Mouse (Mus musculus): ENCODE results near the gene Cfap57. TPM values are rescaled to one million over a fixed set of nuclear protein-coding genes. Genes with fewer than 3 reads are reported as not detected.

Gene Cfap57
- polyA plus RNA-seq, 1 experiment from 2014 or later: 2.0 TPM

- Histone ChIP-seq H3K27me3 (no peaks in the 10 kb centered on the region), H3K4me2 (no peak overlapping the region), H3K9me3 (no peaks in the 10 kb centered on the region), H3K27ac (replicated peaks) (no peak overlapping the region), H3K36me3 (no peaks in the 10 kb centered on the region), H3K4me1 (replicated peaks) (no peaks in the 10 kb centered on the region), H3K9ac (no peak overlapping the region), H3K4me3 (no peak overlapping the region)
- WGBS: 39% methylated on average over 3 of the region's 4 CpGs
- no peak for ATAC-seq (ENCODE audit: low FRiP score, low read depth)
These were observed 87.4 kb downstream of the Cfap57 start for GRCm38 (mm10) chr4:118533156-118533555.

- H3K9ac ChIP-seq: no peak overlapping the region
- ATAC-seq (ENCODE audit: low FRiP score, low read depth): no peak
- no peaks in the 10 kb centered on the region for H3K36me3 ChIP-seq
- WGBS: 83% methylated on average over 5 of the region's 5 CpGs
- H3K27me3 ChIP-seq: no peaks in the 10 kb centered on the region
- H3K9me3 ChIP-seq: no peaks in the 10 kb centered on the region
- no peaks in the 10 kb centered on the region for H3K4me1 ChIP-seq (replicated peaks)
- no peak overlapping the region for H3K4me2 ChIP-seq
- no peak overlapping the region for H3K27ac ChIP-seq (replicated peaks)
- no peak overlapping the region for H3K4me3 ChIP-seq
These were observed 87.9 kb downstream of the Cfap57 start for GRCm38 (mm10) chr4:118532663-118533062.

- Histone ChIP-seq H3K4me2 (no peak overlapping the region), H3K36me3 (no peaks in the 10 kb centered on the region), H3K9me3 (no peaks in the 10 kb centered on the region), H3K27me3 (no peaks in the 10 kb centered on the region), H3K4me3 (no peak overlapping the region), H3K27ac (replicated peaks) (no peak overlapping the region), H3K9ac (no peak overlapping the region), H3K4me1 (replicated peaks) (no peaks in the 10 kb centered on the region)
- ATAC-seq (ENCODE audit: low FRiP score, low read depth): no peak
- WGBS: 85% methylated on average over 6 of the region's 6 CpGs
These were observed 92.9 kb downstream of the Cfap57 start for GRCm38 (mm10) chr4:118527720-118528119.

- no peak overlapping the region for H3K4me2 ChIP-seq
- no peak overlapping the region for H3K4me3 ChIP-seq
- ATAC-seq (ENCODE audit: low FRiP score, low read depth): no peak
- H3K4me1 ChIP-seq (replicated peaks): no peaks in the 10 kb centered on the region
- no peak overlapping the region for H3K9ac ChIP-seq
- H3K36me3 ChIP-seq: no peaks in the 10 kb centered on the region
- H3K27me3 ChIP-seq: no peaks in the 10 kb centered on the region
- 49% methylated on average over 5 of the region's 5 CpGs for WGBS
- H3K9me3 ChIP-seq: no peaks in the 10 kb centered on the region
- no peak overlapping the region for H3K27ac ChIP-seq (replicated peaks)
These were observed 93.3 kb downstream of the Cfap57 start for GRCm38 (mm10) chr4:118527335-118527681.

GRCm38 (mm10) chr4:118526408-118527334 is 93.9 kb downstream of the Cfap57 start, which contains the start of gene 2610528J11Rik:
2610528J11Rik (plus strand) TSS chr4:118526999.
- Histone ChIP-seq H3K9me3 (no peaks in the 10 kb centered on the region), H3K36me3 (no peaks in the 10 kb centered on the region), H3K4me3 (no peak within 1 kb of the TSS), H3K4me2 (no peak within 1 kb of the TSS), H3K4me1 (replicated peaks) (no peaks in the 10 kb centered on the region), H3K27ac (replicated peaks) (no peak within 1 kb of the TSS), H3K9ac (no peak within 1 kb of the TSS), H3K27me3 (no peaks in the 10 kb centered on the region)
- ATAC-seq (ENCODE audit: low FRiP score, low read depth): no peak
- WGBS: 45% methylated on average over 17 of the region's 17 CpGs

GRCm38 (mm10) chr4:118525779-118526178 is 94.8 kb downstream of the Cfap57 start:
- 84% methylated on average over 3 of the region's 3 CpGs for WGBS
- Histone ChIP-seq H3K27me3 (no peaks in the 10 kb centered on the region), H3K4me1 (replicated peaks) (no peaks in the 10 kb centered on the region), H3K4me2 (no peak overlapping the region), H3K9me3 (no peaks in the 10 kb centered on the region), H3K27ac (replicated peaks) (no peak overlapping the region), H3K9ac (no peak overlapping the region), H3K36me3 (no peaks in the 10 kb centered on the region), H3K4me3 (no peak overlapping the region)
- ATAC-seq (ENCODE audit: low FRiP score, low read depth): no peak

GRCm38 (mm10) chr4:118523976-118524375 is 96.6 kb downstream of the Cfap57 start:
- 64% methylated on average over 7 of the region's 7 CpGs for WGBS
- Histone ChIP-seq H3K9me3 (no peaks in the 10 kb centered on the region), H3K4me1 (replicated peaks) (no peaks in the 10 kb centered on the region), H3K9ac (no peak overlapping the region), H3K4me3 (no peak overlapping the region), H3K27ac (replicated peaks) (no peak overlapping the region), H3K4me2 (no peak overlapping the region), H3K36me3 (no peaks in the 10 kb centered on the region), H3K27me3 (no peaks in the 10 kb centered on the region)
- no peak for ATAC-seq (ENCODE audit: low FRiP score, low read depth)

GRCm38 (mm10) chr4:118522248-118522647 is 98.3 kb downstream of the Cfap57 start:
- WGBS: 90% methylated on average over 7 of the region's 7 CpGs
- ATAC-seq (ENCODE audit: low FRiP score, low read depth): no peak
- Histone ChIP-seq H3K9me3 (no peaks in the 10 kb centered on the region), H3K9ac (no peak overlapping the region), H3K36me3 (no peaks in the 10 kb centered on the region), H3K4me3 (no peak overlapping the region), H3K27me3 (no peaks in the 10 kb centered on the region), H3K4me1 (replicated peaks) (0 out of 2 replicates have a peak, but pooled peaks cover 2% of the 10 kb centered on the region), H3K27ac (replicated peaks) (no peak overlapping the region), H3K4me2 (no peak overlapping the region)

GRCm38 (mm10) chr4:118518208-118518607 is 102.4 kb downstream of the Cfap57 start:
- H3K4me1 ChIP-seq (replicated peaks): 0 out of 2 replicates have a peak, but pooled peaks cover 5% of the 10 kb centered on the region
- H3K27me3 ChIP-seq: no peaks in the 10 kb centered on the region
- H3K27ac ChIP-seq (replicated peaks): no peak overlapping the region
- H3K4me3 ChIP-seq: no peak overlapping the region
- H3K36me3 ChIP-seq: no peaks in the 10 kb centered on the region
- H3K9ac ChIP-seq: no peak overlapping the region
- H3K9me3 ChIP-seq: no peaks in the 10 kb centered on the region
- ATAC-seq (ENCODE audit: low FRiP score, low read depth): no peak
- 71% methylated on average over 5 of the region's 5 CpGs for WGBS
- no peak overlapping the region for H3K4me2 ChIP-seq

GRCm38 (mm10) chr4:118517497-118518146 is 103.0 kb downstream of the Cfap57 start:
- H3K4me1 ChIP-seq (replicated peaks): 0 out of 2 replicates have a peak, but pooled peaks cover 5% of the 10 kb centered on the region
- no peak overlapping the region for H3K27ac ChIP-seq (replicated peaks)
- no peak overlapping the region for H3K4me2 ChIP-seq
- H3K4me3 ChIP-seq: no peak overlapping the region
- no peaks in the 10 kb centered on the region for H3K27me3 ChIP-seq
- no peaks in the 10 kb centered on the region for H3K9me3 ChIP-seq
- no peak overlapping the region for H3K9ac ChIP-seq
- no peak for ATAC-seq (ENCODE audit: low FRiP score, low read depth)
- WGBS: 29% methylated on average over 16 of the region's 16 CpGs
- no peaks in the 10 kb centered on the region for H3K36me3 ChIP-seq

- Histone ChIP-seq H3K4me2 (no peak overlapping the region), H3K9me3 (no peaks in the 10 kb centered on the region), H3K4me3 (no peak overlapping the region), H3K27me3 (no peaks in the 10 kb centered on the region), H3K36me3 (no peaks in the 10 kb centered on the region), H3K4me1 (replicated peaks) (0 out of 2 replicates have a peak, but pooled peaks cover 5% of the 10 kb centered on the region), H3K27ac (replicated peaks) (no peak overlapping the region), H3K9ac (no peak overlapping the region)
- 32% methylated on average over 20 of the region's 20 CpGs for WGBS
- ATAC-seq (ENCODE audit: low FRiP score, low read depth): no peak
These were observed 103.7 kb downstream of the Cfap57 start for GRCm38 (mm10) chr4:118516699-118517496.

GRCm38 (mm10) chr4:118509050-118509449 is 111.5 kb downstream of the Cfap57 start:
- Histone ChIP-seq H3K4me3 (no peak overlapping the region), H3K4me2 (no peak overlapping the region), H3K4me1 (replicated peaks) (no peaks in the 10 kb centered on the region), H3K27ac (replicated peaks) (no peak overlapping the region), H3K9ac (no peak overlapping the region), H3K36me3 (no peaks in the 10 kb centered on the region), H3K9me3 (no peaks in the 10 kb centered on the region), H3K27me3 (no peaks in the 10 kb centered on the region)
- no peak for ATAC-seq (ENCODE audit: low FRiP score, low read depth)
- 9% methylated on average over 6 of the region's 6 CpGs for WGBS
